Mouse (Mus musculus) heart, adult 2 months (tissue): ENCODE data around the gene Adcy7.

ENCODE experiments used
- CTCF ChIP-seq: fragments of 200-600 bp; IDR thresholded peaks from 2 replicates; pipeline ENCODE4 v1.8.1; 2022; ENCODE audit warnings: antibody characterized with exemption, mild to moderate bottlenecking, moderate library complexity
- EP300 ChIP-seq: fragments of 200-500 bp; IDR thresholded peaks from 2 replicates; pipeline ENCODE4 v1.6.1; 2011; ENCODE audit warnings: low read depth, low read length, control low read depth; ENCODE audit not compliant: insufficient read depth
- POLR2A ChIP-seq: fragments of 200-500 bp; IDR thresholded peaks from 2 replicates; pipeline ENCODE4 v1.6.1; 2011; ENCODE audit warnings: mild to moderate bottlenecking, low read depth, low read length, control low read depth; ENCODE audit not compliant: insufficient read depth

DNA sequence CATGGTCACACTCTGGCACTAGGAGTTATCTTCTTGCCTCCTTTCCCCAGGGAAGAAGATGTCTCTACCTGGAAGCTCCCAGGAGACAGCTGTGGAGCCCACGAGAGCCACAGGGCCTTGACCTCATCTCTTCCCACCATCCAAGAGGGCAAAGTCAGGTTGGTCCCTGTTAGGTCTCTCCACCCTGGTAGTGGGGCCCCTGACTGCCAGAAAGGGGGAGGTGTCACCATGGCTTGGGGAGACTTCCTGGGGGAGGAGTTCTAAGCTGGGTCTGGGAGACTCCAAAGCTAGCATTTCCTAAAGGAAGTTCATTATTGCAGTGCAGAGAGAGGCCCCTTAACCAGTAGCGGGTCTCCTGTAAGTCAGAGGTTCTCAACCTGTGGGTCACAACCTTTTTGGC is 22.8 kb downstream of the Adcy7 start:
- TF ChIP-seq EP300 (no peak), POLR2A (no peak), CTCF (no peak)
